Mouse (Mus musculus) E14TG2a.4 (cell line): ENCODE measurements around the gene Hist1h4d.
"Not testable (repeated sequence)": the region's sequence is repeated elsewhere in the genome, so short reads cannot be mapped to it uniquely, and the experiment has no call there.

Source experiments
- H3K27me3 ChIP-seq: 2 replicates; pipeline ENCODE4 v1.6.1; 2014; ENCODE audit warnings: low read length, control low read depth; ENCODE audit not compliant: insufficient read depth
- H3K36me3 ChIP-seq: 2 replicates; pipeline ENCODE4 v1.6.1; 2014; ENCODE audit warnings: low read length, control low read depth; ENCODE audit not compliant: insufficient read depth
- H3K4me1 ChIP-seq: replicated peaks from 2 replicates; pipeline ENCODE4 v1.6.1; 2014; ENCODE audit warnings: low read depth, low read length, control low read depth
- H3K4me3 ChIP-seq: replicated peaks from 2 replicates; pipeline ENCODE4 v1.5.1; 2014; ENCODE audit warnings: mild to moderate bottlenecking, low read length
- H3K9me3 ChIP-seq: 2 replicates; pipeline ENCODE4 v1.6.1; 2014; ENCODE audit warnings: low read length, control low read depth
- CTCF ChIP-seq: conservative IDR thresholded peaks from 2 replicates; pipeline ENCODE4 v1.5.1; 2014; ENCODE audit warnings: low read length
- NANOG ChIP-seq: IDR thresholded peaks from 2 replicates; pipeline ENCODE4 v1.6.1; 2014; ENCODE audit warnings: borderline replicate concordance, low read length, mixed read lengths
- POU5F1 ChIP-seq: IDR thresholded peaks from 2 replicates; pipeline ENCODE4 v1.6.1; 2014; ENCODE audit warnings: low read length, borderline replicate concordance

Gene Hist1h4d

DNA sequence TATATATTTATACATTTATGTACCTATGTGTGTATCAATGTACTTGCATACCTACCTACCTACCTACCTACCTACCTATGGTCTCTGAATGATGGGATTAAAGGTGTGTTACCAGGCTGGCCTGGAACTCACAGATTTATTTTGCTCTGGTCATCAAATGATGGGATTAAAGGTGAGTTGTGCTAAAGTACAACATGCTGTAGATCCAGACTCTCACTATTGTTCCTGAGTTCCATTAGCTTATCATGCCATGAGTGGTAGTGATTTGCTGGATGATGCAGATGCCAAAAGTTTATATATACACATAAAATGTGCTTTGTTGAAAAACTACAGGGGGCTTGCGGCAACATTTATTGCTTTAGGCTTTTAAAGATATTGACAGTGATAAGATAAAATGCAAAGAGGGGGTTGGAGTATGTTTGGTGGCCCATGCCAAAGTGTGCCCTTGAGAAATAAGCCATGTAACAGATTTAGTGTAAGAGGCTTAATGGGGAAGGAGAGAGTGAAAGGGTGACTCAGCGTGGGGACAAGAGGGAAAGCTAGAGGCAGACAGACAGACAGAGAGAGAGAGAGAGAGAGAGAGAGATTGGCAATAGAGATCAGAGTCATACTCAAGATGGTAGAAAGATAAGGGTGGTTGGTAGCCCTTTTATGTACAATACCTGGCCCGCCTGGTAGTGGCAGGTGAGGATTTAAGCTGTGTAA is 44.2 kb upstream of the Hist1h4d start:
- no peaks in the 10 kb centered on the region for H3K9me3 ChIP-seq
- H3K4me3 ChIP-seq: no peak overlapping the region; the same call in 1 of the 2 replicates
- peaks cover 35% of the 10 kb centered on the region for H3K4me1 ChIP-seq
- no peaks in the 10 kb centered on the region; the same call in 1 of the 2 replicates for H3K36me3 ChIP-seq
- no peaks in the 10 kb centered on the region for H3K27me3 ChIP-seq
- no peak for TF ChIP-seq POU5F1
- no peak for TF ChIP-seq CTCF
- no peak for TF ChIP-seq NANOG

DNA sequence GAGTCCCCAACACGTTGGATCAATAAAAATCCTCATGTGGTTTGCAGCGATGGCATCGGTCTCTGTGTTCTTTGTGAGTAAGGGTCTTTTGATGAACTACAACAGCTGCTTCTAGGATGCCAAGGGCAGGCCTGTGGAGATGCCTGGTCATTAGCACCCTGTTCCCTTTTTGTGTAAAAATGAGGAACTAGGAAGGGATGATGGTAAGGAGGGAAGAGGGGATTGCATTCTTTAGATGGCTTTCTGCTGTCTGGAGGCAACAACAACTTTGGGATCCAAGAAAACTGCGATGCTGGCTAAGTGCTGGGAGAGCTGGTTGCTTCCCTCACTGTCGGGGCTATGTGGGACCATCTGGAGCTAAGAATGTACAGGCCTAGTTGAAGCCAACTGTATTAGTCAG is 43.1 kb upstream of the Hist1h4d start:
- Histone ChIP-seq H3K4me3 (no peak overlapping the region), H3K4me1 (peaks cover 24% of the 10 kb centered on the region), H3K9me3 (no peaks in the 10 kb centered on the region), H3K36me3 (no peaks in the 10 kb centered on the region; the same call in 1 of the 2 replicates), H3K27me3 (no peaks in the 10 kb centered on the region)
- TF ChIP-seq POU5F1 (no peak), CTCF (no peak), NANOG (no peak)

DNA sequence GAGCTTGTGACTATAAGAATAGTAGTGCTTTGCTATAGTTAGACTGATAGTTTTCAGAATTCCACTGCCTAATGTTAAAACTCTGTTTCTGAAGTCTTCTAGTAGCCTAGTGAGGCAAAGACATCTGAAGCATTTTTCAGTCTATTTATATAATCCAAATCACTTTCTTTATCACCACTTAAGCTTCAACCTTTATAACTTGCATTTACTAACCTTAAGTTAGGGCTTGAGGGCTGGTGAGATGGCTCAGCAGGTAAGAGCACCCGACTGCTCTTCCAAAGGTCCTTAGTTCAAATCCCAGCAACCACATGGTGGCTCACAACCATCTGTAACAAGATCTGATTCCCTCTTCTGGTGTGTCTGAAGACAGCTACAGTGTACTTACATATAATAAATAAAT is 41.6 kb upstream of the Hist1h4d start:
- not testable (repeated sequence) for H3K27me3 ChIP-seq, H3K9me3 ChIP-seq, H3K4me3 ChIP-seq, H3K36me3 ChIP-seq
- H3K4me1 ChIP-seq: peaks cover 25% of the 10 kb centered on the region

DNA sequence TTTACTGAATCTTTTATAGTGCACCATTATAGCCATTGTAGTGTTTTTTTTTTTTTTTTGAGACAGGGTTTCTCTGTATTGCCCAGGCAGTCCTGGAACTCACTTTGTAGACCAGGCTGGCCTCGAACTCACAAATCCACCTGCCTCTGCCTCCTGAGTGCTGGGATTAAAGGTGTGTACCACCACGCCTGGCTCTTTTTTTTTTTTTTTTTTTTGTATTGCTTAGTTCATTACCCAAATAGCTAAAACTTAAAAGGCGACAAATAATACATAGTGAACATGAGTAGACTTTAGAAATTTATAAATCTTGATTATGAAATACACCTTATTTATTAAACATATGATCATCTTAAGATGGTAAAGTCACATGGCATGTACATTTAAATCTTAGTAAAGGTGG is 39.9 kb upstream of the Hist1h4d start:
- no peaks in the 10 kb centered on the region; the same call in 1 of the 2 replicates for H3K36me3 ChIP-seq
- peaks cover 29% of the 10 kb centered on the region for H3K4me1 ChIP-seq
- H3K27me3 ChIP-seq: no peaks in the 10 kb centered on the region
- no peak overlapping the region for H3K4me3 ChIP-seq
- H3K9me3 ChIP-seq: no peaks in the 10 kb centered on the region
- no peak for TF ChIP-seq NANOG
- TF ChIP-seq CTCF: no peak
- TF ChIP-seq POU5F1: no peak

DNA sequence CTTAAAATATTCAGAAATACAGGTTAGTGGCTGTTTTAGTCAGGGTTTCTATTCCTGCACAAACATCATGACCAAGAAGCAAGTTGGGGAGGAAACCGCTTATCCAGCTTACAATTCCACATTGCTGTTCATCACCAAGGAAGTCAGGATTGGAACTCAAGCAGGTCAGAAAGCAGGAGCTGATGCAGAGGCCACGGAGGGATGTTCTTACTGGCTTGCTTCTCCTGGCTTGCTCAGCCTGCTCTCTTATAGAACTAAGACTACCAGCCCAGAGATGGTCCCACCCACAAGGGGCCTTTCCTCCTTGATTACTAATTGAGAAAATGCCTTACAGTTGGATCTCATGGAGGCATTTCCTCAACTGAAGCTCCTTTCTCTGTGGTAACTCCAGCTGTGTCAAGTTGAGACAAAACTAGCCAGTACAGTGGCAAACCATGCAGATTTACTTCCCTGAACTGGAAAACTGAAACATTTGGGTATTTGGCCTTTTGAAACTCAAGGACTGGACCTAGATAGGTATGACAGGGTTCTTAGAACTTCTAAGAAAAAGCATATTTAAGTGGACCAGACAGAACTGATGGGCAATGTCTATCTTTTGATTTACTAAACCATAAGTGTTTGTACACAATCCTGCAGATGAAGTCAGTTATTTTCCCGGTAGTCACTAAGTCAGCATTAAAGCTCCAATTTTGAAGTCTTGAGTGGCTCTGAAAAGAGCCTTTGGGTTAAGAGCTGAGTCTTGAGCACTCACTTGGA is 39.0 kb upstream of the Hist1h4d start:
- not testable (repeated sequence) for H3K27me3 ChIP-seq, H3K9me3 ChIP-seq, H3K36me3 ChIP-seq
- peaks cover 26% of the 10 kb centered on the region for H3K4me1 ChIP-seq
- peak overlapping the region; percentile 74 for H3K4me3 ChIP-seq

DNA sequence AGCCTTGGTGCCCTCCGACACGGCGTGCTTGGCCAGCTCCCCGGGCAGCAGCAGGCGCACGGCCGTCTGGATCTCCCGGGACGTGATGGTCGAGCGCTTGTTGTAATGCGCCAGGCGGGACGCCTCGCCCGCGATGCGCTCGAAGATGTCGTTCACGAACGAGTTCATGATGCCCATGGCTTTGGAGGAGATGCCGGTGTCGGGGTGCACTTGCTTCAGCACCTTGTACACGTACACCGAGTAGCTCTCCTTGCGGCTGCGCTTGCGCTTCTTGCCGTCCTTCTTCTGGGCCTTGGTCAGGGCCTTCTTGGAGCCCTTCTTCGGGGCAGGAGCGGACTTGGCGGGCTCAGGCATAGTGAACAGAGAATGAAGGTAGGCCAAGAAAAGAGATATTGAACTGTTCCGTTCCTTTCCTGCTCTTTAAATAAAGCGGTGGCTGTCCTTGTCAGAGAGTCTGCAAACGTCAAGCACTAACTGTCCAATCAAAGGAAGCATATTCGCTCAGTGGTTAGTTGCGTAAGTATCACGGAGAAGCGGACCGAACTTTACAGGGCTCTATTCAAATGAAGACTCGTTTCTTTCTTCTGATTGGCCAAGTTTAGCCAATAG is 38.3 kb upstream of the Hist1h4d start, which contains the start of gene Hist1h2bh:
Gene Hist1h2bh (minus strand): TSS at position 394 of the 609 bp plus-strand sequence.
- H3K27me3 ChIP-seq, H3K36me3 ChIP-seq, H3K9me3 ChIP-seq: not testable (repeated sequence)
- peak within 1 kb of the TSS; percentile 74 for H3K4me3 ChIP-seq
- peaks cover 21% of the 10 kb centered on the region for H3K4me1 ChIP-seq

DNA sequence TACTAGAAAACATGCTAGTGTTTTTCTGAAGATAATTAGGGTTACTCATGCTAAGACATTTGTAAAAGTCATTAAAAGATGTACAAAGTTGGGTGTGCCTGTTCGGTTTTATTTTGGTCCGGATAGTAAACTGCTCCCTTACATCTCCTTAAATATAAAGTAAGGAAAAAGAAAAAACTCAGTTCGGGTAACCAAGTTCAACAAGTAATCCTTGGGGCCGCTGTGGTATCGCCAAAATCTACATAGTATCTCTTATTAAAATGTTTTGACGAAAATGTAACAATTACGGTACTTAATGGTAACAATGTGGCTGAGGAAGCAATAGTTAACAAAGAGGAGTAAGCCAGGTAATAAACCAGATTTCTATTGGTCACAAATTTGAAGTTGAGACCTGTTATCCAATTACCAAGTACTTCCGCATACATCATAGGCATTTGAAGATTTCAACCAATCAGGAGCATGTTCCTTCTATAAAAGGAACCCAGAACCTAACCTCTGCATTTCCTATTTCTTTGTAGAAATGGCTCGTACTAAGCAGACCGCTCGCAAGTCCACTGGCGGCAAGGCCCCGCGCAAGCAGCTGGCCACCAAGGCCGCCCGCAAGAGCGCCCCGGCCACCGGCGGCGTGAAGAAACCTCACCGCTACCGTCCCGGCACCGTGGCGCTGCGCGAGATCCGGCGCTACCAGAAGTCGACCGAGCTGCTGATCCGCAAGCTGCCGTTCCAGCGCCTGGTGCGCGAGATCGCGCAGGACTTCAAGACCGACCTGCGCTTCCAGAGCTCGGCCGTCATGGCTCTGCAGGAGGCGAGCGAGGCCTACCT is 37.2 kb upstream of the Hist1h4d start, which contains the start of gene Hist1h3f:
Gene Hist1h3f (plus strand): TSS at position 88 of the 822 bp plus-strand sequence.
- Histone ChIP-seq H3K4me3 (peak within 1 kb of the TSS; percentile 74), H3K27me3 (no peaks in the 10 kb centered on the region), H3K9me3 (no peaks in the 10 kb centered on the region), H3K4me1 (peaks cover 18% of the 10 kb centered on the region), H3K36me3 (no peaks in the 10 kb centered on the region)
- TF ChIP-seq NANOG (no peak), POU5F1 (no peak), CTCF (no peak)

DNA sequence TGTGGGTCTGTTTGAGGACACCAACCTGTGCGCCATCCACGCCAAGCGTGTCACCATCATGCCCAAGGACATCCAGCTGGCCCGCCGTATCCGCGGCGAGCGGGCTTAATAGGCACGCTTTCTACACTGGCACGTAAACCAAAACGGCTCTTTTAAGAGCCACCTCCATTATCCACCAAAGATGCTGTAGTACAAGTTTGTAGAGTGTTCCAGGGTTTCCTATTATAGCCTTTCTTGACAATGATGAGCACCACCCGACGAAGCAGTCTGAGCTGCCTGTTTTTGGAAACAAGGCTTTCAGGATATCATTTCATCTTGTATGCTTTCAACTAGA is 36.6 kb upstream of the Hist1h4d start:
- H3K4me3 ChIP-seq: peak overlapping the region; percentile 74
- peaks cover 18% of the 10 kb centered on the region for H3K4me1 ChIP-seq
- H3K36me3 ChIP-seq, H3K27me3 ChIP-seq, H3K9me3 ChIP-seq: not testable (repeated sequence)

DNA sequence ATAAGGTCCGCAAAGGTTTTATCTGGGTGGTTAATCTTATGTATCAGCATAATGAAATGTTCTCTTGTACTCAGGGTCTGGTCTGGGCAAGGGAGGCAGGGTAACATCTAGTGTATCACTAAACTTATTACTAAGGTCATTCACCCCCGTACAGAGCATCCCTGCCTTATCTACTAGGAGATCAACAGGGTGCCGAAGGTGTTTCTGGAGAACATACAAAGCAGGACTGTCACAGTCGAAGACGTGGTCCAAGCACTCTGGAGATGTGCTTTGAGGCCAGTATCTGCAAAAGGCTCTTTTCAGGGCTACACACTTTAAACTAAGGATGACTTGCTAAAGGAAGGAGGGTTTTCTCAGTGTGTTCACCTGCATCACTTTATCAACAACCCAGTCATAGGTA is 34.7 kb upstream of the Hist1h4d start:
- H3K4me3 ChIP-seq: no peak overlapping the region
- TF ChIP-seq NANOG (no peak), CTCF (no peak), POU5F1 (no peak)
- no peaks in the 10 kb centered on the region for H3K9me3 ChIP-seq
- no peaks in the 10 kb centered on the region for H3K27me3 ChIP-seq
- no peaks in the 10 kb centered on the region for H3K36me3 ChIP-seq
- H3K4me1 ChIP-seq: peaks cover 23% of the 10 kb centered on the region
